Mouse (Mus musculus): ENCODE results near the gene Mc3r. TPM values are rescaled to one million over a fixed set of nuclear protein-coding genes. Genes with fewer than 3 reads are reported as not detected.

Gene Mc3r
- total RNA-seq, 2 experiments from 2014 or later: not detected

DNA sequence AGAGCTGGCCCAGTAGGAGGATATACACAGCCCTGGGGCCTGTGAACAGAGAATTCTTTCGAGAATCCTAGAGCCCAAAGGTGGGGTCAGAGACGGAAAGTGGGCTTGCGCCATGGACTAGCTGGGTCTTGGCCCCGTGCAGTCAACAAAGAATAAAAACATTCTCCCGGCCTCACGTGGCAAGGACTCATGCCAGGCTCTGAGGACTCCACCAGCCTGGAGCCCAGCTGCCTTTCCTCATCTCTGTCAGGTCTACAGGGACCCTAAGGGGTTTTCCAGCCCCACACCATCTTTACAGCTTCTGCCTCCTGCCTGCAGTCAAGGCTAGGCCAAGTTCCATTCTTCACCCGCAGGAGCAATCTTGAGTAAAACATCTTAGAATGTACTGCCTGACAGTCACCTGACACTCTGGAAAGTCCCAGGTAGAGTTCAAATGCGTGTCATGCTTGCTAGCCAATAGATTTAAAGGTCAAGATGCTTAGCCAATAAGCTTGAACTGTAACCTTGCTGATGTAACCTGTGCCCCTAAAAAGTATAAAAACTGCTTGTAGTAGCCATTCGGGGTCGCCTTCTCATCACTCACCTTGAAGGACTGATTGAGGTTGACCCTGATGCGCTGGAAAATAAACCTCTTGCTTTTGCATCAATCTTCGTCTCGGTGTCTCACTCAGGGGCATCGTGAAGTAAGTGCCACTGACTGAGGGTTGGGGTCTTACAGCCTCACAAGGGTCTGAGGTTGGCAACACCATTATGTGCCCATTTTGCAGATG is 43.6 kb downstream of the Mc3r start:
- no peak for ATAC-seq (replicated peaks; ENCODE audit: low FRiP score, poor library complexity, severe bottlenecking)

DNA sequence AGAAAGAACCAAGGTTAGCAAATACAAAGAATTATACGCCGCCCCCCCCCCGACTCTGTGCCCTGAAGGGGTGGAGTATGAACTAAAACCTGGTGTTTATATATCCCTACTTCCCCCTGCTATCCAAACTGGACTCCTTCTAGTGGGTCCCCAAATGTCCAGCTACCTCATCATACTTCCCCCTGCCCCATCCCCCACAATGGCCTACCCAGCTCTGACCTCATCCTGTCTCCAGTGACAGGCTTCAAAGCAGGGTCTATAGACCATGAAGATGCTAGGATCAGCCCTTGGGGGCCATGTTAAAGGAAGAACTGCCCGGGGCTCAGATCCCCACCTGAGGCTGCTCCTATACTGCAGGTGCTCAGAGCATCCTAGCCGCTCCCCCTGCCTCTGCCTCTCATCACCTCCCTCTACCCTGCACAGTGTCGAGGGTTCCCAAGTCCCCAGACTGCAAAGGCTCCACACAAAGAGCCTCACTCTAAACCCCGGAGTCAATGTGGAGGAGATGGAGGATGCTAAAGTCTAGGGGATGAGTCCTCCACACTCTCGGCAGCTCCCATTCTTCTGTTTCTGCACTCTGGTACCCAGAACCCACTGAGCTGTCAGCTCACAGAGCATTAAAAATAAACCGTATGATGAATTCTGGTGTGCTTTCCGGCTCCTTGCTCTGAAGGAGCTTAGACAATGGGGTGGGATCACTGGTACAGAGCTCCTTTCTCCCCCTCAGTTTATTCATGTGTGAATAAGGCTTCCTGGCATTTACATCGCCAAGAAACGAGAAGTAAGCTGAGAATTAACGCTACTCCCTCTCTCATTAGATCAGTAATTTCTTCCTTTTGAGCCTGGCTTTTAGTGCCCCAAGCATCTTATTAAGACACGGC is 44.5 kb downstream of the Mc3r start:
- ATAC-seq (replicated peaks; ENCODE audit: low FRiP score, poor library complexity, severe bottlenecking): no peak

DNA sequence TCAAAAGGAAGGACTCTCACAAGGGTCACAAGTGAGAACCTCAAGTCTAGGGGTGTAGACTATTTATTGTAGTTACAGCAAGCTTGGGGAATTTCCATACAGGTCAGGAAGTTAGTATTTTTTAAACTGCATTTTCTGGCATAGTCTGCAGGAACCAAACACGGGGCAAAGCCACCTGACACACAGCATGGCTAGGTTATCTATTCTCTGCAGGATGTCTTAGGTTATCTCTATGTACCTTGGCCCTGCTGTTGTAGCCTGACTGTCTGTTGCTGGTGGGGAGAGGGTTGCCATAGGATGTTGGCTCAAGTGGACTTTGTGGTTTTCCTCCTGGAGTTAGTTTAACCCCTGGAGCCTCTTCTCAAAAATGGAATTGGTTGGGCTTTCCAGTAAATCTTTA is 49.8 kb downstream of the Mc3r start:
- no peak for ATAC-seq (replicated peaks; ENCODE audit: low FRiP score, poor library complexity, severe bottlenecking)

- ATAC-seq (replicated peaks; ENCODE audit: low FRiP score, poor library complexity, severe bottlenecking): no peak
Observed at GRCm38 (mm10) chr2:172298542-172298941, 50.2 kb downstream of the Mc3r start.

DNA sequence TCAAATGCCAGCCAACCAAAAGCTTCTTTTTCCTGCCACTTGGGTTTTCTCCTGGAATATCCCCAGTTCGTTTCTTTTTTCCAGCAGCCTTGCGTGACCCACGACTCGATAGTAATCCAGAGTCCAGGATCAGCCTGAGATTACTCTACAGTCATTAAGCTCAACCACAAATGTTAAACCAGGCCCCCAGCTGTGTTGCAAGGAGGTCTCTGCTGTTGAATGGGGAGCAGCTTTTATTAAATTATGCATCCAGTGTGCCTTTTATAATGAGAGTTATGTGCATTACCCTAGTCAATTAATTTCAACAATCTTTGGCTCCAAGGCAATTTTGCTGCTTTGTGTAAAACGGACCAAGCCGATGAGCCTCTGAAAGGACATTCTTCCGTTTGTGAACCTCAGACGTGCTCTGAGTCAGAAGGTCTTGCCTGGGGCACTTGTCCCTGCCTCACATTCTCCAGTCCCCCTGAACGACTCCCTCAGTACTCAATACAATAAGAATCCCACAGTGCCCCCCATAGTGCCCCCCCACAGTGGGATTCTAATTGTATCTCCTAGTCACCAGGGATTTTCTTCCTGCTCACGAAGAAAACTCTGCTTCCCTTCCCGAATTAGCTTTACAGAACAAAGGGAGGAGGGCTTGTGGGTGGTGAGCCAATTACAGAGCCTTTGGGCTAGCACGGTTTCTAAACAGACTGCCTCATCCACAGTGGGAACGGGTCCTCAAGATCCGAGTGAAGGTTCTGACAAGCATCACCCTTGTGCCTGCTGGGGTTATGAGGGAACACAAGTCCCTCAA is 51.0 kb downstream of the Mc3r start:
- no peak for ATAC-seq (replicated peaks; ENCODE audit: low FRiP score, poor library complexity, severe bottlenecking)

Other genes with a start within 250 kb of the Mc3r start
- not detected in 2 replicates for gene Cbln4, start 205.0 kb upstream of the Mc3r start, total RNA-seq (2015; ENCODE audit: low replicate concordance)
- gene Cbln4, start 205.0 kb upstream of the Mc3r start, total RNA-seq (2017; ENCODE audit: low replicate concordance): not detected in 2 replicates
- 102 and 114 TPM in 2 replicates for gene Fam210b, start 97.1 kb downstream of the Mc3r start, total RNA-seq (2015; ENCODE audit: low replicate concordance)
- gene Fam210b, start 97.1 kb downstream of the Mc3r start, total RNA-seq (2017; ENCODE audit: low replicate concordance): 96.2 and 117 TPM in 2 replicates
- 15.7 and 23.2 TPM in 2 replicates for gene Aurka, start 122.0 kb downstream of the Mc3r start, total RNA-seq (2015; ENCODE audit: low replicate concordance)
- 31.3 and 38.8 TPM in 2 replicates for gene Aurka, start 122.0 kb downstream of the Mc3r start, total RNA-seq (2017; ENCODE audit: low replicate concordance)
- gene Cstf1, start 122.2 kb downstream of the Mc3r start, total RNA-seq (2015; ENCODE audit: low replicate concordance): 5.6 and 10.0 TPM in 2 replicates
- 6.3 and 7.5 TPM in 2 replicates for gene Cstf1, start 122.2 kb downstream of the Mc3r start, total RNA-seq (2017; ENCODE audit: low replicate concordance)
- gene Cass4, start 145.3 kb downstream of the Mc3r start, total RNA-seq (2015; ENCODE audit: low replicate concordance): 1.0 and 2.5 TPM in 2 replicates
- 0.56 and 1.3 TPM in 2 replicates for gene Cass4, start 145.3 kb downstream of the Mc3r start, total RNA-seq (2017; ENCODE audit: low replicate concordance)
- gene Rtf2, start 192.1 kb downstream of the Mc3r start, total RNA-seq (2015; ENCODE audit: low replicate concordance): 18.3 and 24.7 TPM in 2 replicates
- 59.5 and 80.9 TPM in 2 replicates for gene Rtf2, start 192.1 kb downstream of the Mc3r start, total RNA-seq (2017; ENCODE audit: low replicate concordance)
- gene Gcnt7, start 210.1 kb downstream of the Mc3r start, total RNA-seq (2015; ENCODE audit: low replicate concordance): not detected in 2 replicates
- 1.1 TPM in 1 of 2 replicates, not detected in the other for gene Gcnt7, start 210.1 kb downstream of the Mc3r start, total RNA-seq (2017; ENCODE audit: low replicate concordance)
- not detected in 2 replicates for gene Fam209, start 224.0 kb downstream of the Mc3r start, total RNA-seq (2015; ENCODE audit: low replicate concordance)
- gene Fam209, start 224.0 kb downstream of the Mc3r start, total RNA-seq (2017; ENCODE audit: low replicate concordance): not detected in 2 replicates

Measured in erythroblast, adult 5-6 weeks (primary cell).